ENCODE assay signal across 8 mouse cellular contexts in the genomic region with DNA sequence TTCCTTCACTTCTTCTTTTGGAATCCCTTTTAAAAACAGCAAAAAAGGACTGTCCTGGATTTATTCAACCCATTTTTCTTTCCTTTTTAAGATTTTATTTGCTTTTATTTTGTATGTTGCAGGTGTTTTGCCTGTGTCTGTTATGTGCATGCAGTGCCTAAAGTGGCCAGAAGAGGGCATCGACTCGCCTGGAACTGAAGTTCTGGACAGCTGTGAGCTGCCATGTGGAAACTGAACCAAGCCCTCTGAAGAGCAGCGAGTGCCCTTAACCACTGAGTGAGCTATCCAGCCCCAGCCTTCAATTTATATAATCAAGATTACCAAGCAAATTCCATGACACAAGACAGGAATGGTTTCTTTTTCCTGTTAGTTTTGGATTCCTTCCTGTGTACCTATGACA. TPM values are rescaled to one million over a fixed set of nuclear protein-coding genes. Genes with fewer than 3 reads are reported as not detected.
DNase-seq lines count a peak whose midpoint lies in the region; ATAC-seq lines count a peak whose summit lies in the region.

No protein-coding gene starts in this region.

- H3K4me2 ChIP-seq in midbrain, embryonic 11.5 days = no peak overlapping the region
- H3K4me2 ChIP-seq in midbrain, embryonic 13.5 days (replicated peaks) = no peak overlapping the region

- no peak overlapping the region for H3K9ac ChIP-seq in midbrain, embryonic 11.5 days (ENCODE audit: low read length)
- H3K9ac ChIP-seq in midbrain, embryonic 13.5 days (replicated peaks) = no peak overlapping the region

- no peaks in the 10 kb centered on the region for H3K4me1 ChIP-seq in midbrain, embryonic 11.5 days (ENCODE audit: control insufficient read depth, insufficient read depth, low read length)
- H3K4me1 ChIP-seq in midbrain, embryonic 13.5 days (replicated peaks) = no peaks in the 10 kb centered on the region

- no peaks in the 10 kb centered on the region for H3K36me3 ChIP-seq in midbrain, embryonic 11.5 days (ENCODE audit: control insufficient read depth, insufficient read depth, low read length)
- H3K36me3 ChIP-seq in midbrain, embryonic 13.5 days = peaks cover 44% of the 10 kb centered on the region

- no peaks in the 10 kb centered on the region for H3K27me3 ChIP-seq in midbrain, embryonic 11.5 days (ENCODE audit: control insufficient read depth, insufficient read depth, low read length)
- no peaks in the 10 kb centered on the region for H3K27me3 ChIP-seq in midbrain, embryonic 13.5 days

- H3K4me3 ChIP-seq in midbrain, embryonic 11.5 days (ENCODE audit: low read depth, low read length) = no peak overlapping the region
- H3K4me3 ChIP-seq in midbrain, embryonic 13.5 days (replicated peaks) = no peak overlapping the region

- WGBS in midbrain, embryonic 11.5 days = 11% methylated on average over 3 of the region's 3 CpGs
- 7% methylated on average over 3 of the region's 3 CpGs for WGBS in midbrain, embryonic 13.5 days

- no peak for ATAC-seq in midbrain, embryonic 11.5 days (ENCODE audit: low FRiP score)
- no peak for ATAC-seq in midbrain, embryonic 13.5 days

- H3K27ac ChIP-seq in midbrain, embryonic 11.5 days (ENCODE audit: low read depth, low read length) = no peak overlapping the region
- H3K27ac ChIP-seq in midbrain, embryonic 13.5 days = no peak overlapping the region

- peak; percentile 92 for DNase-seq in midbrain, embryonic 11.5 days (ENCODE audit: low spot score, missing footprints)
- peak; percentile 56 for DNase-seq in adipocyte (ENCODE audit: low spot score)
- peak; percentile 46 for DNase-seq in embryo, embryonic 11.5 days (ENCODE audit: low read depth, low spot score)
- peak; percentile 84 for DNase-seq in induced T-regulatory cell, adult 2 months (ENCODE audit: low read depth)
- peak; percentile 66 to 74 for DNase-seq in lung, adult 18-20 months
- DNase-seq in right cerebral cortex, adult 2 months (ENCODE audit: low spot score in 2 of 2) = peak; percentile 56 to 69
- DNase-seq in urinary bladder, postnatal 36 days (ENCODE audit: low spot score in 2 of 2) = peak; percentile 43 to 62

- no peaks in the 10 kb centered on the region for H3K9me3 ChIP-seq in midbrain, embryonic 11.5 days (ENCODE audit: control insufficient read depth, low read length)
- H3K9me3 ChIP-seq in midbrain, embryonic 13.5 days = no peaks in the 10 kb centered on the region

RNA-seq across cellular contexts. Expression of a gene that starts 15.4 kb away (rescaled TPM):
- polyA plus RNA-seq in midbrain, embryonic 11.5 days (2014; fragmentation: Nextera tagmentation; extraction: Ambion mirVana) = 52.7 and 53.2 TPM in 2 replicates
- polyA plus RNA-seq in midbrain, embryonic 13.5 days (2015; fragmentation: Nextera tagmentation; extraction: Ambion mirVana) = 103 and 107 TPM in 2 replicates

RNA-seq across cellular contexts. Expression of a gene that starts 57.9 kb away (rescaled TPM):
- polyA plus RNA-seq in midbrain, embryonic 11.5 days (2014; fragmentation: Nextera tagmentation; extraction: Ambion mirVana) = 22.2 and 25.4 TPM in 2 replicates
- 13.5 and 13.6 TPM in 2 replicates for polyA plus RNA-seq in midbrain, embryonic 13.5 days (2015; fragmentation: Nextera tagmentation; extraction: Ambion mirVana)

RNA-seq across cellular contexts. Expression of a gene that starts 58.2 kb away (rescaled TPM):
- polyA plus RNA-seq in midbrain, embryonic 11.5 days (2014; fragmentation: Nextera tagmentation; extraction: Ambion mirVana) = 17.7 and 18.0 TPM in 2 replicates
- polyA plus RNA-seq in midbrain, embryonic 13.5 days (2015; fragmentation: Nextera tagmentation; extraction: Ambion mirVana) = 14.7 and 16.2 TPM in 2 replicates
